Mouse (Mus musculus) gastrocnemius, postnatal 14 days (tissue): ENCODE results near the gene Trim54. TPM values are rescaled to one million over a fixed set of nuclear protein-coding genes. Genes with fewer than 3 reads are reported as not detected.
A peak's percentile ranks its signal among the peaks of the same experiment; 100 is the strongest.

Experiments used
- DNase-seq: peaks from one replicate; pipeline ENCODE4 v3.0.0; 2021; ENCODE audit warnings: mixed read lengths
- intact Hi-C: fragments of 180-260 bp; cut with DNase I; formaldehyde crosslinking; loops from one replicate; pipeline ENCODE4 v1.15.1; 2025; ENCODE audit warnings: low total_unique reads
- long read RNA-seq, 2 experiments: library from polyadenylated mRNA; stranded (forward); transcript quantifications; one replicate each; pipeline ENCODE4 v2.0.0; 2021
- total RNA-seq, 2 experiments: library from RNA; stranded (reverse); gene quantifications; 2 replicates each; pipeline ENCODE4 v1.2.3; 2021

Trim54 gene
- 100 to 1,000 TPM; 190 to 215 TPM for total RNA-seq
- long read RNA-seq, experiment 1, transcript Trim54-201 (9 exons, 1,434 nt) = major isoform, 245 of 273 reads
- long read RNA-seq, experiment 1, partial matches to known transcripts = 17 of 273 reads
- long read RNA-seq, experiment 1, other reads (novel, unspliced or antisense) = 11 of 273 reads
- long read RNA-seq, experiment 2, transcript Trim54-201 (9 exons, 1,434 nt) = major isoform, 253 of 277 reads
- long read RNA-seq, experiment 2, partial matches to known transcripts = 13 of 277 reads
- long read RNA-seq, experiment 2, other reads (novel, unspliced or antisense) = 11 of 277 reads

DNA sequence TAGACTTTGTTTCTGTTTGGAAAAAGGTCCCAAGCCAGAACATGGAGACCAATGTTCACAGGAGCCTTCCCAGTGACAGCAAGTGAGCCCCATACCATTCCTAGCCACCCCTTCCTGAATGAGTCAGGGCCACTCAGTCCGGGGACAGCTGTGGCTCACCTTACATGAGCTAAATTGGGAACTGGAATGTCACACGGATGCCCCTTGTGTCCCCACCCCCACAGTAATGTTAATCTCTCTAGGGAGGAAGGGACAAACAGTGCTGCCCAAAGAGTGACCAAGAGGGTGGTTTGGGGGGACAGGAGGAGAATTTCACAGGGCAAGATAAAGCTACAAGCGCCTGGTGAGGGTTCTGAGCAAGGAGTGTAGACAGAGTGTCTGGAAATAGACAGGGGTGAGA is at the start of gene Trim54:
Trim54 (plus strand) TSS at position 359 of the 400 bp plus-strand sequence.
- peak; percentile 46 for DNase-seq
- intact Hi-C loops = no loop called here

DNA sequence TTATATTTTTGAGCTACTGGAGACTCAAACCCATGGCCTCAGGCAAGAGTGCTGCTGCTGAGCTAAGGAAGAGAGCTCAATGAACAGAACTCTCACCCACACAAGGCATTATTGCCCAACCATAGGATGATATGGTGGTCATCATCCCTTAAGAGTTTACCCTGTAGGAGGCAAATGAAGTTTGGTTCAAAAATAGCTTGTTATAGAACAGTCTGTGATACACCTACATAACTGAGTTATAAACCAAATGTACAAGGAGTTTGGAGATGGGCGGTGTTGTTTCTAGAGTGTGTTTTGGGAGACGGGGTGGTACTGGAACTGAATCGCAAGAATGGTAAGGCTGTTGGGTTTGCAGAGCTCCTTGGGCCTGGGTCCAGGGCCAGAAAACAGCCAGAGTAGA is 46.7 kb upstream of the Trim54 start:
- intact Hi-C loops = no loop called here

DNA sequence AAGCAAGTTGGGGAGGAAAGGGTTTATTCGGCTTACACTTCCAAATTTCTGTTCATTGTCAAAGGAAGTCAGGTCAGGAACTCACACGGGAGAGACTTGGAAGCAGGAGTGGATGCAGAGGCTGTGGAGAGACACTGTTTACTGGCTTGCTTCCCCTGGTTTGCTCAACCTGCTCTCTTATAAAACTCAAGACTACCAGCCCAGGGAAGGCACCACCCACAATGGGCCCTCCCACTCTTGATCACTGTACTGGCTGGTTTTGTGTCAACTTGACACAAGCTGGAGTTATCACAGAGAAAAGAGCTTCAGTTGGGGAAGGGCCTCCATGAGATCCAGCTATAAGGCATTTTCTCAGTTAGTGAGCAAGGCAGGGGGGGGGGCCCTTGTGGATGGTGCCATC is 45.5 kb upstream of the Trim54 start:
- DNase-seq = no peak
- intact Hi-C loops = no loop called here

More for the DNA sequence above, 46.7 kb upstream of the Trim54 start:
- DNase-seq = no peak

DNA sequence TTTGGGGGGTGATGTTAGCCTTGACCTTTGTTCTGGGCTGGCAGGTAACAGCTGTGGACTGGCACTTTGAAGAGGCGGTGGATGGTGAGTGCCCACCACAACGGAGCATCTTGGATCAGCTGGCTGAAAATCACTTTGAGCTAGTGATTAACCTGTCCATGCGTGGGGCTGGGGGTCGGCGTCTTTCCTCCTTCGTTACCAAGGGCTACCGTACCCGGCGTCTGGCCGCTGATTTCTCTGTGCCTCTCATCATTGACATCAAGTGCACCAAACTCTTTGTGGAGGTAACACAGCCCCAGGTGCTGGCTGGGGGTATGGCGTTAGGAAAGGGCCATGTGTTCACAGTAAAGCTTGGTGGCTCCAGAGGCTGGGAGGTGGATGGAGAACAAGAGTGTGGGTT is 44.7 kb upstream of the Trim54 start:
- intact Hi-C loops = no loop called here
- DNase-seq = no peak

DNA sequence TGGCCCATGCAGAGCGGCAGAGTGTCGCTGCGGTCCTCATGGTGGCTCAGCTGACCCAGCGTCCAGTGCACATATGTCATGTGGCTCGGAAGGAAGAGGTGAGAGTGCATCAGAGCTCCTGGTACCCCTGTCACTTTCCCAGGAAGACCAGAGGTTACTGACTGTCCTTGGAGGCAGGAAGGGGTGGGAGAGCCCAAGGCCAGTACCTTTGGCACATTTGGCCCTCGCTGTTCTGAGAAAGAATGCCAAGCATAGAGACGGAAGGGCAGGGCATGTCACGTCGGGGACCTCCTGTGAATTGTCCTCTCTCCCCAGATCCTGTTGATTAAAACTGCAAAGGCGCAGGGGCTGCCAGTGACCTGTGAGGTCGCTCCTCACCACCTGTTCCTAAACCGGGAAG is 43.3 kb upstream of the Trim54 start:
- intact Hi-C loops = no loop called here
- no peak for DNase-seq

DNA sequence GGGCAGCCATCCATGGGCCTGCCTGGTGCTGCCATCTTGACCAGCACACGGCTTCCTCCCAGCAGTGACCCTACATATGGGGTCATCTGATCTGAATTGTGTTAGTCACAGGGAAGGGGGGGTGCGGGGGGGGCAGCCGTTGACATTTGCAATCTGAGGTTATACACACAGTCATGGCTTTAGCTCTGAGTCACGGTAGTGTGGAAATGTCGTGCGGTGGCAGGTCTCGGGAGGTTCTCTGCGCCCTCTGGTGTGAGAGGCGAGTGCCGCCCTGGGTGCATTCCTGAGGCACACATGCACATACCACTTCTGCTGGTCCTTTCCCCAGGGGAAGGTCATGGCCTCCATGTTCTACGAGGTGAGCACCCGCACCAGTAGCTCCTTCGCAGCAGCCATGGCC is 40.2 kb upstream of the Trim54 start:
- intact Hi-C loops = no loop called here
- DNase-seq = no peak

DNA sequence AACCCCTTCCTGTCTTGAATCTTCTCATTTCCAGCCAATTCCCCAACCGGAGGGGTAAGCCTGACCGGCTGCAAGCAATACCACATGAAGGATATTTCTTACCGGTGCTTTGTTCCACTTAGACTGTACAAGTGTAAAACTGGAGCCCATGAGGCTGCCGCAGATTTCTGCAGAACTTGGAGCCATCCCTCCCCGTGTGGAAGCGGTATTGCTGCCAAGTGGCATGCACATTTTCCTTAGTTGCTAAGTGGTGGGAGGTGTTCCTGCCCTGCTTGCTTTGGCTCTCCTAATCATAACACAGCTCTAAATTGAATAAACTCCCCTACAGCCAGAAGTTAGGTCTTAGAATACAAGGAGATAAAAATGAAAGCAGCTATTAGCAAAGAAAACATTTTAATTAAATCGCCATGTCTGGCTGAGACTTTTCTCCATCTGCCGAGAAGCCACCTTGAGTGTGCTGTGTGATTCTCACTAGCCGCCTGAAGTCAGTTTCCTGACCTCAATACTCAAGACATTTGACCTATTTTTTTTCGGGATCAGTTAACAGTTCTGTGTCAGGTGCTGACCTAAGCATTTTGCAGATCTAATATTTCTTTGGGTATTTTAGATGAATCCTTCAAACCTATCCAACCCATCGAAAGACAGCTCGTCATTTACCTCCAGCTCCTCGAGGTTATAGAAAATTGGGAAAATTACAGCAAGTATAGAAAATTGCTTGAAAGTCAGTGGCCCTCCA is 36.3 kb upstream of the Trim54 start:
- intact Hi-C loops = no loop called here
- DNase-seq = no peak

DNA sequence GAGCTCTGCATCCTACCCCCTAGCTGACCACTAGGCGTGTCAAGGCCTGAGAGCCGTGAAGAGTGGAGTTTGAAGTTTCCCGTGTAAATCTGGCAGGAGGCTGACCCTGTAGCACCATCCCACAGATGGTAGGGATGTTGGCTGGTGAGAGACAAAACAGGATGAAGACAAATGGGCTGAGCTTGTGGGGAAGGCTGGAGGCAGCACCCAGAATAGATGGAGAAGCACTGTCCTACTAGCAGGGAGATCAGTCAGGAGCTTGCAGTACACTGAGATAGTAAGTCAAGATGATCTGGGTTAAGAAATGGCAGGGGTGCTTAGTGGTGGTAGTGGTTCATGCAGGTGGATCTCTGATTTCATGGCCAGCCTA is 35.7 kb upstream of the Trim54 start:
- intact Hi-C loops = no loop called here
- no peak for DNase-seq

DNA sequence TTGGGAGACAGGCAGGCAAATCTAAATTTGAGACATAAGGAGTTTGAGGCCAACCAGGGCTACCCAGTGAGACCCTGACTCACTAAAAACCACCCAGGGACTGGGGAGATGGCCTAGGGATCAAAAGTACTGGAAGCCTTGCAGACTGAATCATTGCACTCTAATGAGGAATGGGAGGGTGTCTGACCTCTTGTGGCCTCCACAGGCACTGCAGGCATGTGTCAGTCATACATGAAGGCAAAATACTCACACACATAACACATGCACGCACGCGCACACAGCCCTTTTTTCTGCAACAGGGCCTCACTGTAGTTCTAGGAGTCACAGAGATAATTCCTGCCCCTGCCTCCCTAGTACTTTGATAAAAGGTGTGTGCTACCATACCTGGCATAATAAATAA is 35.1 kb upstream of the Trim54 start:
- intact Hi-C loops = no loop called here

DNA sequence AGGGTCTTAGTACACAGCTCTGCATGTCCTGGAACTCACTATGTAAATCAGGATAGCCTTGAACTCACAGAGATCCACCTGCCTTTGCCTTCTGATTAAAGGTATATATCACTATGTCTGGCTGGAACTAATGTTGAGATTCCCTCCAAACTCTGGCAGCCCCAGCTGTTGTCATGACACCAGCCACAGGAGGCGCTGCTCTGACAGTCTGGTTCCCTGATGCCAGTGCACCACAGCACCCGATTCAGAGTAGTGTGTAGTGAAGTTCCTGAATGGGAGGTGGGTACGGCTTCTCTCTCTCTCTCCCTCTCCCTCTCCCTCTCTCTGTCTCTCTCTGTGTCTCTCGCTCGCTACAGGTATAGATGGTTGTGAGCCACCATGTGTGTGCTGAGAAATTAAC is 34.2 kb upstream of the Trim54 start:
- intact Hi-C loops = no loop called here
- peak; percentile 77 for DNase-seq

More for the DNA sequence above, 35.1 kb upstream of the Trim54 start:
- no peak for DNase-seq

DNA sequence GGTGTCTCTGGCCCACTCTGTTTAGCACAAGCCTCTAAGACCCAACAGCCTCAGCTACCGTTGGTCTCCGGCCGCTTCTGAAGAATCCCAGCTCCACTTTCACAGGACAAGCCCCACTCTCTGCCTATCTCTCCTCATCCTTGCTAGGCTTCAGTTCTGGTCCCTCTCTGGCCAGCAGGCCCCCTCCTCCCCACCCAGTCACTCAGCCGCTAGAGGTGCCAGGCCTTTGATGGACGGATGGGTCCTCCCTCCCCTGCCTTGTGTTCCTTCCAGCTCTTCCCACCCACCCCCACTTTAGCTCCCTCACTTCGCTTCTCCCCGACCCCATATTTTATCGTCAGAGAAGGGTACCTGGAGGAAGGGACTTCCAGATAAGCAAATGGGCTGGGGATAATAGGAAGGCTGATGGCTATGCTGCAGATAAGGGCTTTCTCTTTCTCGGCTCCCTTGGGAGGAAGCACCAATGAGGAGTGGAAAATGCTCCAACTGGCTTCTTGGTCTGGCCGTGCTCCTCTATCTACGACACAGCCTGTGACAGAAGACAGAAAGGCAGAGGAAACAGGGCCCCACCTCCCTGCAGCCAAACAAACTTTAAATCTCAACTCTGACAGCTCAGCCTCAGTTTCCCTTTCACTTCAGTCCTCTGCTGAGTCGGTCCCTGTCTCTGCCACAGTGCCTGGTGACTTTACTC is 33.4 kb upstream of the Trim54 start:
- intact Hi-C loops = no loop called here
- DNase-seq = no peak

DNA sequence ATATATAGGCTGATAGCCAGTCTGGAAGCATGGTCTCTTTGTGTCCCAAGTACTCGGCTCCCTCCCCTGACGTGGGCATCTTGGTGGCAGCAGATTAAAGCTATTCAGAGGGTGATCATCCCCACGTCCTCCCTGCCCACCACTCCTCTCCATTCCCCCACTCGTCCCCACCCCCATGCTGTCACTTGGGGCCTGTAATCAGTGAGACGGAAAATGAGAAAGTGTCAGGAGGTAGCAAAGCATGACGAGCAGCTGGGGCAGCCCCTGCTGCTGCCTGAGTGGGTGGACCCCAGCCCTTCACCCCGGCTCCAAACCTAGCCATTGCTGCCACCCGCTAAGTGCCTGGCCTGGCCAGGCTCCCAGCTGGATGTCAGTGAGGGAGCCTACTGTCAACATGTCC is 32.6 kb upstream of the Trim54 start:
- no peak for DNase-seq
- intact Hi-C loops = no loop called here

DNA sequence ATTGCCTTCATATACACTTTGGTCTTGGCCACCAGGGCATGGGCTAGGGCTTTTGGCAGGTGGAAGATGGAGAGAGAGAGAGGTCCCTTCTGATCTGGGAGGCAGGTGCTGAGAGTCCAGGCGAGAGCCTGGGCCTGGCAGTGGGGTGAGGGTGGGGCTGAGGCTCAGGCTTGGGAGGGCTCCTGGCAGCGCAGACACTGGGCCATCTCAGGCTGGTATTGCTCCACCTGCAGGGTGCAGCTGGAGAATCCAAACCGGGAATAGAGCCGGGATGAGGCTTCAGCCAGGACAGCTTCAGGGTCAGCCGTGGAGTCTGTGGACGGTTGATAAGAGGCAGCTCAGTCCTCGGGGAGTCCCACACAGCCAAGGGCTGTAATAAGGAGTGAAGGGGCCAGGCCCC is 29.9 kb upstream of the Trim54 start:
- intact Hi-C loops = no loop called here

DNA sequence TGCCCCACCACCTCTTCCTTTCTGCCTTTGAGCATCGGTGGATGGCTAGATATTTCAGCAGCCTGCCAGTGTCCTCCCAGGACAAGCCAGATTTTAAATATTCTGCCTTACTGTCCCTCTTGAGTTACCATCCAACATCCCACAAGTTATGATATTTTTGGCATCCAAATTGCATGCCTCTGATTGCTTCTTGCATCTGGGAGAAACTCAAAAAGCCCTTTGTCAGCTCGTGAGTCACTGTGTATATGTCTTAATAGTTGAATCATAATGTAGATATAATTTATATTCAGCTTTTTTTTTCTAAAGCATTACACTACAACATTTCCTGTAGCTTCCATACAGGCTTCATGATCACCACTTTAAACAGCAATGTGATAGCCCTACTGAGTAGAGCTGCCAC is 29.4 kb upstream of the Trim54 start:
- DNase-seq = no peak

More for the DNA sequence above, 29.9 kb upstream of the Trim54 start:
- DNase-seq = no peak

DNA sequence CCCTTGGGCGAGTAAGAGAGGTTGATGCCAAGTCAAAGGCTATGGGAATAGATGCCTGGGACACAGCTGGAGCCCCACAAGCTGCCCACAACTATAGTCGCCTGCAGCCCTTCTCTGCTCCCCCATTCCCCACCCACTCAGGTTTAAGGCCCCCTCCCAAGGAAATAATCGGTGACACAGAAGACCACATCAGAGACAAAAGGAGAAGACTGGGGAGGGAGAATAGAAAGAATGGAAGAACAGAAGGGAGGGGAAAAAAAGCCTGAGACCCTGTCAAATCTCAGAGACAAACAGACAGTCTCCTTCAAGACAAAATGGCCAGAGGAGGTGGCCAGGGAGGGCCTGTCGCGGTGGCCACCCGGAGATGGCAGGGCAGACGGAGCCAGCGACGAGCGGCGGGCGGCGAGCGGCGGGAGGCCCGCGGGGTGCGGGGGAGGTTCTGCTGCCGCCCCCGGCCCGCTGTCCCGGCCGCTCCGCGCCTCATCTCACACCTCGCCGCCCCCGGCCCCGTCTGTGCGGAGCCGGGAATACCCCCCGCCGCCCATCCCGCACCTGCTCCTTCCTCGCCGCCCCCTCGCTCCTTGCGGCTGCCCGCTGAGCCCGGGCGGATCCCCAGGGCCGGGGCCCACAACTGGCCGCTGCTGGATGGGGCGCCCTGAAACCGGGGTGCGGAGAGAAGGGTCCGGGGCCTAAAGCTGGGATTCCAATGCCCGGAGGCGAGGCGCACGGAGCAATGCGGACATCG is 24.1 kb upstream of the Trim54 start:
- intact Hi-C loops = no loop called here
- DNase-seq = no peak

More for the DNA sequence above, 29.4 kb upstream of the Trim54 start:
- intact Hi-C loops = no loop called here

DNA sequence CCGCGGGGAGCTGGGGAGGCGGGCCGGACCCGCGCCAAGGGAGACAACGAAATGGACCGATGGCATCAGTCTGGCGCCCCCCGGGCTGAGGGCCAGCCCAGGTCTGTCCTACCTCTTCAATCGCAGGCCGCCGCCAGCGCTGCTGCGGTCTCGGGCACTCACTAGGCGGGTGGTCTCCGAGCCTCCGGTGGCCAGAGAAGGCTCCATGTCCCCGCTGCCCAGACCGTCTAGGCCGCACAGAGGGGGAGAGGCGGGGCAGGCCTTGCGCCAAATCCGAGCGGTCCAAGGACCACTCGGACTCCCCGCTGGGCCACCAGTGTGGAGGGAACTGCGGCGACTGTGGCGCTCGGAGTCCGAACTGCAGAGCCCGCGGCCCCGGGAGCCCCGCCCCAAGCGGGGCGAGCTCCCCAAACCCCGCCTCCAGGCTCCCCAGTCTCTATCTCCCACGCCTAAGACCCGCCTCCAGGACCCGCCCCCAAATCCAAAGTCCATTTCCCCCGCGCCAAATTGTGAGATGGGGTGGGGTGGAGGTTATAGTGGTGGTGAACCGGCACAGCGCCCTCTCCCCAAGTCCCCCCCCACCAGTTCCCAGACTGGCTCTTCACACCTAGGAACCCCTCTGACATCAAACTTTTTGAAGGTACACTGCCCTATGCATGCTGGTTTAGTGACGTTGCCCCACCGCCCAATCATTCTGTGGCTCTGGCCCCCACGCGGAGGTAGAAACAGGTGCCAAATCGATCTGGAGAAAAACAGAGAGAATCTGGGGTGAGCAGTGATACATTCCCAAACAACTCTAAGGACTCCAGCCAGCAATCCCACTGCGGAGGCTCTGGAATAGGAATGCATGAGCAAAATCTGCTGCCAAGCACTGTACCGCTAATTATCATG is 23.1 kb upstream of the Trim54 start:
- intact Hi-C loops = no loop called here
- DNase-seq = no peak

DNA sequence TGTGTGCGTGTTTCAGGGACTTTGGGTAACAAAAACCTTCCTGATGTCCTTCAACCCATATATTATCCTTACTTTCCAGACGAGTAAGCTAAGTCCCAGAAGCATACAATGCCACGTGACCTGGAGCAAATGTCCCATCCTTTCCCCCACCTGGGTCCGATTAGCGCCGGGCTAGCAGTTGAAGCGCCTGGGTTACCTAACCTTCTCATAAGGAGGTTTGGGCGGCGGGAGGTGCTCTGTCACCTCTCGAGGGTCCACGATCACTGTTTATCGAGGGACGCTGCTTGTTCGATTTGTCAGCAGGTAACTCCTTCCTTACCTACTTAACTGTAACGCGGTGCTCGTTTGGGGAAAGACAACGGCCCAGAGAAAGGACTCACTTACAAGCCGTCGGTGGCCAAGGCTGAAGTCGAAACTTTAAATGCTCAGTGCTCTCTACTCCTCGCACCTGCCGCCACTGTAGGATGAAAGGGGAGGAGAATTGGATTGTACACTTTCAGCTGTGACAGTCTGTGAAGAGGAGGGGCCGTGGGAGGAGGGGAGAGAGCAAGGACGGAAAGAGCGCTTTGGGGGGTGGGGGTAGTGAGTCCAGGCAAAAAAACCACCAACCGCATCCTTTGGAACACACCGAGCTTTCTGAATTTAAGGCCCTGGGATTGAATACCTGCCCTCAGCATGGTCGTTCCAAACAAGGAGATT is 22.3 kb upstream of the Trim54 start:
- intact Hi-C loops = no loop called here
- DNase-seq = no peak
